Mouse (Mus musculus) forebrain, embryonic 13.5 days (tissue): ENCODE data around the gene Man1b1. TPM values are rescaled to one million over a fixed set of nuclear protein-coding genes. Genes with fewer than 3 reads are reported as not detected.

ENCODE experiments used
- ATAC-seq: fragments of 200-750 bp; cut with Nextera tagmentation; 2 replicates; pipeline ENCODE4 v1.8.0; 2017
- H3K27ac ChIP-seq: fragments of 300-500 bp; sonication (generic); 2 replicates; pipeline ENCODE4 v1.5.1; 2015; ENCODE audit warnings: inconsistent platforms, mild to moderate bottlenecking, moderate library complexity
- H3K27me3 ChIP-seq: fragments of 300-500 bp; sonication (generic); 2 replicates; pipeline ENCODE4 v1.6.1; 2015; ENCODE audit warnings: mild to moderate bottlenecking, inconsistent platforms
- H3K36me3 ChIP-seq: fragments of 300-500 bp; sonication (generic); 2 replicates; pipeline ENCODE4 v1.6.1; 2015; ENCODE audit warnings: mild to moderate bottlenecking, inconsistent platforms; ENCODE audit not compliant: poor library complexity, severe bottlenecking
- H3K4me1 ChIP-seq: fragments of 300-500 bp; sonication (generic); 2 replicates; pipeline ENCODE4 v1.6.1; 2015; ENCODE audit warnings: inconsistent platforms
- H3K4me2 ChIP-seq: fragments of 300-500 bp; sonication (generic); 2 replicates; pipeline ENCODE4 v1.6.1; 2015; ENCODE audit warnings: inconsistent platforms, mild to moderate bottlenecking, moderate library complexity
- H3K4me3 ChIP-seq: fragments of 300-500 bp; sonication (generic); 2 replicates; pipeline ENCODE4 v1.5.1; 2015; ENCODE audit warnings: mild to moderate bottlenecking, inconsistent platforms
- H3K9ac ChIP-seq: fragments of 300-500 bp; sonication (generic); 2 replicates; pipeline ENCODE4 v1.6.1; 2015; ENCODE audit warnings: mild to moderate bottlenecking, inconsistent platforms
- H3K9me3 ChIP-seq: fragments of 300-500 bp; sonication (generic); replicated peaks from 2 replicates; pipeline ENCODE4 v1.6.1; 2016; ENCODE audit warnings: inconsistent platforms
- WGBS: fragments of 180-500 bp; shearing (Covaris S2); methylation state at CpG from one replicate; pipeline ENCODE4 v1.1.7; 2015; 5-methylcytosine and 5-hydroxymethylcytosine counted together
- polyA plus RNA-seq: library from polyadenylated mRNA; unstranded; fragments of >200 nt; fragmentation: Nextera tagmentation; extraction: Ambion mirVana; gene quantifications from 2 replicates; pipeline ENCODE4 v1.2.1, GENCODE M21; 2015

Man1b1 gene
- polyA plus RNA-seq, 1 experiment from 2014 or later: 63.2 TPM

- H3K9me3 ChIP-seq: no peaks in the 10 kb centered on the region
- no peaks in the 10 kb centered on the region for H3K36me3 ChIP-seq
- WGBS: 4% methylated on average over 36 of the region's 43 CpGs
- H3K4me1 ChIP-seq: peaks cover 26% of the 10 kb centered on the region
- peaks cover 96% of the 10 kb centered on the region for H3K27me3 ChIP-seq
- no peak overlapping the region for H3K27ac ChIP-seq
- H3K4me2 ChIP-seq: peak overlapping the region; percentile 50
- peak overlapping the region; percentile 43 for H3K9ac ChIP-seq
- 0 out of 2 replicates have a peak, but pooled peaks have one; percentile 31 for ATAC-seq
- peak overlapping the region; percentile 27 for H3K4me3 ChIP-seq
Observed at GRCm38 (mm10) chr2:25292054-25292544, 40.0 kb upstream of the Man1b1 start.

- H3K36me3 ChIP-seq: no peaks in the 10 kb centered on the region
- H3K4me3 ChIP-seq: no peak overlapping the region
- H3K9ac ChIP-seq: no peak overlapping the region
- WGBS: 0% methylated on average over 1 of the region's 1 CpGs
- peaks cover 26% of the 10 kb centered on the region for H3K4me1 ChIP-seq
- H3K9me3 ChIP-seq: no peaks in the 10 kb centered on the region
- H3K27ac ChIP-seq: no peak overlapping the region
- H3K27me3 ChIP-seq: peaks cover 98% of the 10 kb centered on the region
- no peak for ATAC-seq
- no peak overlapping the region; the same call in 1 of the 2 replicates for H3K4me2 ChIP-seq
Observed at GRCm38 (mm10) chr2:25292856-25293255, 39.3 kb upstream of the Man1b1 start.

GRCm38 (mm10) chr2:25293706-25294105 lies 38.4 kb upstream of the Man1b1 start:
- no peaks in the 10 kb centered on the region for H3K9me3 ChIP-seq
- no peak overlapping the region for H3K4me3 ChIP-seq
- no peak overlapping the region for H3K27ac ChIP-seq
- H3K9ac ChIP-seq: no peak overlapping the region
- H3K36me3 ChIP-seq: no peaks in the 10 kb centered on the region
- 79% methylated on average over 9 of the region's 9 CpGs for WGBS
- no peak for ATAC-seq
- no peak overlapping the region for H3K4me2 ChIP-seq
- peaks cover 26% of the 10 kb centered on the region for H3K4me1 ChIP-seq
- H3K27me3 ChIP-seq: peaks cover 98% of the 10 kb centered on the region

- Histone ChIP-seq H3K27me3 (peaks cover 64% of the 10 kb centered on the region), H3K4me3 (no peak overlapping the region), H3K9me3 (no peaks in the 10 kb centered on the region), H3K9ac (no peak overlapping the region), H3K4me1 (peaks cover 7% of the 10 kb centered on the region), H3K4me2 (no peak overlapping the region), H3K27ac (no peak overlapping the region), H3K36me3 (no peaks in the 10 kb centered on the region)
- no peak for ATAC-seq
- 78% methylated on average over 8 of the region's 8 CpGs for WGBS
Observed at GRCm38 (mm10) chr2:25297093-25297492, 35.0 kb upstream of the Man1b1 start.

- Histone ChIP-seq H3K4me3 (no peak overlapping the region), H3K9ac (no peak overlapping the region), H3K9me3 (no peaks in the 10 kb centered on the region), H3K36me3 (no peaks in the 10 kb centered on the region), H3K27ac (no peak overlapping the region), H3K4me2 (no peak overlapping the region), H3K4me1 (no peaks in the 10 kb centered on the region), H3K27me3 (peaks cover 58% of the 10 kb centered on the region)
- ATAC-seq: no peak
- 85% methylated on average over 10 of the region's 10 CpGs for WGBS
Observed at GRCm38 (mm10) chr2:25298046-25298445, 34.1 kb upstream of the Man1b1 start.

- no peaks in the 10 kb centered on the region for H3K36me3 ChIP-seq
- peaks cover 51% of the 10 kb centered on the region for H3K27me3 ChIP-seq
- peaks cover 6% of the 10 kb centered on the region for H3K4me1 ChIP-seq
- WGBS: 81% methylated on average over 3 of the region's 3 CpGs
- no peak overlapping the region for H3K9ac ChIP-seq
- H3K4me2 ChIP-seq: no peak overlapping the region
- no peak for ATAC-seq
- H3K4me3 ChIP-seq: no peak overlapping the region
- H3K9me3 ChIP-seq: no peaks in the 10 kb centered on the region
- H3K27ac ChIP-seq: no peak overlapping the region
Observed at GRCm38 (mm10) chr2:25303452-25303851, 28.7 kb upstream of the Man1b1 start.

GRCm38 (mm10) chr2:25303931-25304656 lies 28.0 kb upstream of the Man1b1 start:
- H3K4me1 ChIP-seq: peaks cover 6% of the 10 kb centered on the region
- 0 out of 2 replicates have a peak, but pooled peaks have one; percentile 13 for ATAC-seq
- H3K4me2 ChIP-seq: peak overlapping the region; percentile 86
- H3K36me3 ChIP-seq: no peaks in the 10 kb centered on the region
- peak overlapping the region; percentile 34; the same call in 1 of the 2 replicates for H3K9ac ChIP-seq
- no peaks in the 10 kb centered on the region for H3K9me3 ChIP-seq
- H3K27ac ChIP-seq: no peak overlapping the region
- peak overlapping the region; percentile 54 for H3K4me3 ChIP-seq
- H3K27me3 ChIP-seq: peaks cover 55% of the 10 kb centered on the region
- WGBS: 69% methylated on average over 7 of the region's 7 CpGs

GRCm38 (mm10) chr2:25304657-25305541 lies 27.2 kb upstream of the Man1b1 start:
- Histone ChIP-seq H3K36me3 (no peaks in the 10 kb centered on the region), H3K9me3 (no peaks in the 10 kb centered on the region), H3K27me3 (peaks cover 63% of the 10 kb centered on the region), H3K4me1 (peaks cover 6% of the 10 kb centered on the region), H3K4me2 (peak overlapping the region; percentile 86), H3K27ac (no peak overlapping the region), H3K9ac (peak overlapping the region; percentile 67), H3K4me3 (peak overlapping the region; percentile 54)
- WGBS: 3% methylated on average over 37 of the region's 45 CpGs
- ATAC-seq: peak; percentile 91

GRCm38 (mm10) chr2:25305587-25306359 lies 26.4 kb upstream of the Man1b1 start:
- Histone ChIP-seq H3K9me3 (no peaks in the 10 kb centered on the region), H3K4me1 (peaks cover 6% of the 10 kb centered on the region), H3K27me3 (peaks cover 72% of the 10 kb centered on the region), H3K4me2 (peak overlapping the region; percentile 86), H3K36me3 (no peaks in the 10 kb centered on the region), H3K27ac (no peak overlapping the region), H3K9ac (peak overlapping the region; percentile 67), H3K4me3 (peak overlapping the region; percentile 54)
- ATAC-seq: no peak
- WGBS: 48% methylated on average over 14 of the region's 14 CpGs

GRCm38 (mm10) chr2:25310180-25310579 lies 22.0 kb upstream of the Man1b1 start:
- no peaks in the 10 kb centered on the region for H3K9me3 ChIP-seq
- no peak overlapping the region for H3K9ac ChIP-seq
- 54% methylated on average over 10 of the region's 10 CpGs for WGBS
- no peaks in the 10 kb centered on the region for H3K36me3 ChIP-seq
- H3K4me2 ChIP-seq: no peak overlapping the region
- H3K4me3 ChIP-seq: no peak overlapping the region
- no peak overlapping the region for H3K27ac ChIP-seq
- peaks cover 96% of the 10 kb centered on the region for H3K27me3 ChIP-seq
- ATAC-seq: no peak
- H3K4me1 ChIP-seq: no peaks in the 10 kb centered on the region

GRCm38 (mm10) chr2:25310969-25311368 lies 21.2 kb upstream of the Man1b1 start:
- H3K9me3 ChIP-seq: no peaks in the 10 kb centered on the region
- no peak overlapping the region for H3K4me2 ChIP-seq
- 2% methylated on average over 22 of the region's 22 CpGs for WGBS
- no peak overlapping the region for H3K4me3 ChIP-seq
- H3K9ac ChIP-seq: no peak overlapping the region
- H3K27me3 ChIP-seq: peaks cover 98% of the 10 kb centered on the region
- no peak overlapping the region for H3K27ac ChIP-seq
- H3K36me3 ChIP-seq: no peaks in the 10 kb centered on the region
- H3K4me1 ChIP-seq: no peaks in the 10 kb centered on the region
- ATAC-seq: no peak
